Mouse (Mus musculus) heart, postnatal 36 days (tissue): ENCODE data around the gene Cirbp. TPM values are rescaled to one million over a fixed set of nuclear protein-coding genes. Genes with fewer than 3 reads are reported as not detected.

Experiments
- DNase-seq, 2 experiments: peaks; one replicate each; pipeline ENCODE4 v3.0.0; 2021 to 2022
- intact Hi-C: fragments of 180-260 bp; cut with DNase I; formaldehyde crosslinking; loops from one replicate; pipeline ENCODE4 v1.15.1; 2025
- total RNA-seq, 2 experiments: library from RNA; stranded (reverse); gene quantifications; 2 replicates each; pipeline ENCODE4 v1.2.3; 2021

The Cirbp gene
- total RNA-seq, 2 experiments from 2014 or later, result 48.2 to 67.0 TPM

- intact Hi-C loops, result loop anchor here (1.0 kb wide), 1 partner anchor 17 kb away; the partner anchor contains the start of gene Cirbp
- DNase-seq, result peak; percentile 96 to 97
Measured at GRCm38 (mm10) chr10:80148610-80149290, 17.0 kb upstream of the Cirbp start.

GRCm38 (mm10) chr10:80149291-80150225 lies 16.2 kb upstream of the Cirbp start:
- intact Hi-C loops, result loop anchor here (1.0 kb wide), 1 partner anchor 9 kb away; no protein-coding TSS in a partner anchor

GRCm38 (mm10) chr10:80150226-80151210 lies 15.3 kb upstream of the Cirbp start:
- intact Hi-C loops, result loop anchor here (1.0 kb wide), 1 partner anchor 8 kb away; no protein-coding TSS in a partner anchor
- peak; percentile 55 to 79 for DNase-seq

More at GRCm38 (mm10) chr10:80149291-80150225, 16.2 kb upstream of the Cirbp start:
- peak; percentile 91 to 95 for DNase-seq

GRCm38 (mm10) chr10:80151211-80152034 lies 14.4 kb upstream of the Cirbp start:
- DNase-seq, result peak; percentile 69 to 73
- intact Hi-C loops, result no loop called here

- DNase-seq, result peak; percentile 59 to 71
- intact Hi-C loops, result no loop called here
Measured at GRCm38 (mm10) chr10:80152071-80152872, 13.5 kb upstream of the Cirbp start.

GRCm38 (mm10) chr10:80152873-80153260 lies 12.9 kb upstream of the Cirbp start:
- peak in 1 of 2 experiments; percentile 67 for DNase-seq
- intact Hi-C loops, result no loop called here

GRCm38 (mm10) chr10:80153713-80154112 lies 12.1 kb upstream of the Cirbp start:
- intact Hi-C loops, result no loop called here
- no peak for DNase-seq

GRCm38 (mm10) chr10:80154384-80154783 lies 11.4 kb upstream of the Cirbp start:
- intact Hi-C loops, result no loop called here
- DNase-seq, result no peak

- DNase-seq, result no peak
- intact Hi-C loops, result no loop called here
Measured at GRCm38 (mm10) chr10:80155277-80155676, 10.5 kb upstream of the Cirbp start.

GRCm38 (mm10) chr10:80156002-80156751 lies 9.6 kb upstream of the Cirbp start:
- no peak for DNase-seq
- intact Hi-C loops, result no loop called here

GRCm38 (mm10) chr10:80156752-80157053 lies 9.1 kb upstream of the Cirbp start:
- DNase-seq, result peak in 1 of 2 experiments; percentile 56
- intact Hi-C loops, result no loop called here

- peak in 1 of 2 experiments; percentile 42 for DNase-seq
- intact Hi-C loops, result no loop called here
Measured at GRCm38 (mm10) chr10:80157141-80157929, 8.4 kb upstream of the Cirbp start.

GRCm38 (mm10) chr10:80158307-80158986 lies 7.3 kb upstream of the Cirbp start:
- peak; percentile 76 to 81 for DNase-seq
- intact Hi-C loops, result loop anchor here (1.0 kb wide), 1 partner anchor 8 kb away; no protein-coding TSS in a partner anchor

GRCm38 (mm10) chr10:80159021-80159560 lies 6.7 kb upstream of the Cirbp start:
- intact Hi-C loops, result no loop called here
- peak in 1 of 2 experiments; percentile 57 for DNase-seq

- intact Hi-C loops, result no loop called here
- DNase-seq, result peak; percentile 97 to 98
Measured at GRCm38 (mm10) chr10:80159561-80160454, 6.0 kb upstream of the Cirbp start.
